Mouse (Mus musculus) kidney, adult 2 months (tissue): ENCODE data around the gene Gm17662. TPM values are rescaled to one million over a fixed set of nuclear protein-coding genes. Genes with fewer than 3 reads are reported as not detected.
A peak's percentile ranks its signal among the peaks of the same experiment; 100 is the strongest.

Experiments
- DNase-seq: peaks from one replicate; pipeline ENCODE4 v3.0.0; 2021
- H3K27ac ChIP-seq: fragments of 200-500 bp; 2 replicates; pipeline ENCODE4 v1.5.1; 2012; ENCODE audit warnings: low read depth, low read length, control low read depth, inconsistent platforms; ENCODE audit not compliant: insufficient read depth
- H3K27me3 ChIP-seq: fragments of 200-500 bp; replicated peaks from 2 replicates; pipeline ENCODE4 v1.6.1; 2012; ENCODE audit warnings: mild to moderate bottlenecking, moderate library complexity, low read length, inconsistent platforms; ENCODE audit not compliant: control insufficient read depth, insufficient read depth
- H3K36me3 ChIP-seq: fragments of 200-500 bp; 2 replicates; pipeline ENCODE4 v1.6.1; 2012; ENCODE audit warnings: mild to moderate bottlenecking, moderate library complexity, low read length, inconsistent platforms; ENCODE audit not compliant: control insufficient read depth, insufficient read depth
- H3K4me1 ChIP-seq: fragments of 200-500 bp; 2 replicates; pipeline ENCODE4 v1.6.1; 2011; ENCODE audit warnings: low read length; ENCODE audit not compliant: control insufficient read depth, insufficient read depth
- H3K4me3 ChIP-seq: fragments of 200-500 bp; 2 replicates; pipeline ENCODE4 v1.5.1; 2011; ENCODE audit warnings: mild to moderate bottlenecking, low read depth, low read length, control low read depth; ENCODE audit not compliant: insufficient read depth
- CTCF ChIP-seq: fragments of 200-500 bp; conservative IDR thresholded peaks from 2 replicates; pipeline ENCODE4 v1.5.1; 2011; ENCODE audit warnings: low read depth, mild to moderate bottlenecking, control low read depth, low read length, moderate library complexity, mixed read lengths; ENCODE audit not compliant: insufficient read depth, insufficient read length
- POLR2A ChIP-seq: fragments of 200-500 bp; IDR thresholded peaks from one replicate; pipeline ENCODE4 v1.6.1; 2011; ENCODE audit warnings: low read depth, low read length, control low read depth
- WGBS: fragments of 180-500 bp; shearing (Covaris S2); methylation state at CpG from one replicate; pipeline ENCODE4 v1.1.7; 2018; 5-methylcytosine and 5-hydroxymethylcytosine counted together
- polyA plus RNA-seq: library from polyadenylated mRNA; depleted of rRNA; stranded (reverse); fragments of >200 nt; gene quantifications from 2 replicates; pipeline ENCODE4 v1.2.3, GENCODE M21; 2012; rRNA removed

Gene Gm17662
- not detected in 2 replicates for polyA plus RNA-seq

- Histone ChIP-seq H3K4me1 (no peaks in the 10 kb centered on the region), H3K27me3 (no peaks in the 10 kb centered on the region), H3K4me3 (no peak within 1 kb of the TSS), H3K36me3 (no peaks in the 10 kb centered on the region), H3K27ac (no peak within 1 kb of the TSS)
- WGBS = 55% methylated on average over 1 of the region's 1 CpGs
- no peak for TF ChIP-seq POLR2A
- no peak for TF ChIP-seq CTCF
- DNase-seq = no peak
Observed at GRCm38 (mm10) chr4:104857029-104857428, at the start of gene Gm17662. Gene Gm17662 (plus strand): TSS chr4:104857329.

- TF ChIP-seq POLR2A (no peak), CTCF (no peak)
- Histone ChIP-seq H3K27me3 (no peaks in the 10 kb centered on the region), H3K36me3 (no peaks in the 10 kb centered on the region), H3K4me3 (no peak overlapping the region), H3K27ac (no peak overlapping the region), H3K4me1 (no peaks in the 10 kb centered on the region)
- DNase-seq = no peak
- WGBS = 65% methylated on average over 10 of the region's 10 CpGs
Observed at GRCm38 (mm10) chr4:104810710-104811286, 46.3 kb upstream of the Gm17662 start.

GRCm38 (mm10) chr4:104813617-104814016 lies 43.5 kb upstream of the Gm17662 start:
- H3K36me3 ChIP-seq = no peaks in the 10 kb centered on the region

GRCm38 (mm10) chr4:104816519-104817232 lies 40.5 kb upstream of the Gm17662 start:
- Histone ChIP-seq H3K36me3 (no peaks in the 10 kb centered on the region), H3K4me3 (no peak overlapping the region), H3K27ac (no peak overlapping the region), H3K4me1 (no peaks in the 10 kb centered on the region), H3K27me3 (no peaks in the 10 kb centered on the region)
- no peak for DNase-seq
- 81% methylated on average over 4 of the region's 4 CpGs for WGBS
- TF ChIP-seq CTCF (no peak), POLR2A (no peak)

More at GRCm38 (mm10) chr4:104813617-104814016, 43.5 kb upstream of the Gm17662 start:
- Histone ChIP-seq H3K27me3 (no peaks in the 10 kb centered on the region), H3K27ac (no peak overlapping the region), H3K4me3 (no peak overlapping the region), H3K4me1 (no peaks in the 10 kb centered on the region)
- no peak for DNase-seq
- no peak for TF ChIP-seq POLR2A
- TF ChIP-seq CTCF = no peak
- 84% methylated on average over 2 of the region's 2 CpGs for WGBS

- no peak overlapping the region for H3K27ac ChIP-seq
- no peak for DNase-seq
- H3K27me3 ChIP-seq = no peaks in the 10 kb centered on the region
- H3K4me1 ChIP-seq = no peaks in the 10 kb centered on the region
- H3K4me3 ChIP-seq = no peak overlapping the region
- TF ChIP-seq POLR2A = no peak
- TF ChIP-seq CTCF = 0 out of 2 replicates have a peak, but pooled peaks have one; percentile 20
- WGBS = 28% methylated on average over 2 of the region's 2 CpGs
- no peaks in the 10 kb centered on the region for H3K36me3 ChIP-seq
Observed at GRCm38 (mm10) chr4:104817509-104817908, 39.6 kb upstream of the Gm17662 start.

GRCm38 (mm10) chr4:104818986-104819385 lies 38.1 kb upstream of the Gm17662 start:
- Histone ChIP-seq H3K27me3 (no peaks in the 10 kb centered on the region), H3K4me1 (peaks cover 7% of the 10 kb centered on the region; the same call in 1 of the 2 replicates), H3K27ac (no peak overlapping the region), H3K4me3 (no peak overlapping the region), H3K36me3 (no peaks in the 10 kb centered on the region)
- DNase-seq = no peak
- 68% methylated on average over 4 of the region's 4 CpGs for WGBS
- TF ChIP-seq POLR2A (no peak), CTCF (no peak)

GRCm38 (mm10) chr4:104819891-104820290 lies 37.2 kb upstream of the Gm17662 start:
- no peaks in the 10 kb centered on the region for H3K27me3 ChIP-seq
- peaks cover 7% of the 10 kb centered on the region; the same call in 1 of the 2 replicates for H3K4me1 ChIP-seq
- no peak overlapping the region for H3K4me3 ChIP-seq
- WGBS = 66% methylated on average over 4 of the region's 4 CpGs
- TF ChIP-seq CTCF = no peak
- no peak for TF ChIP-seq POLR2A
- DNase-seq = no peak
- no peaks in the 10 kb centered on the region for H3K36me3 ChIP-seq
- H3K27ac ChIP-seq = no peak overlapping the region
